Mouse (Mus musculus): ENCODE data around the gene Pum2.

The Pum2 gene

GRCm38 (mm10) chr12:8657629-8658366 is 16.1 kb upstream of the Pum2 start:
- H3K36me3 ChIP-seq (ENCODE audit: control insufficient read depth, insufficient read depth, low read length, poor library complexity, severe bottlenecking) = no peaks in the 10 kb centered on the region
- DNase-seq (ENCODE audit: low read depth, low spot score) = no peak
- H3K27me3 ChIP-seq (ENCODE audit: control insufficient read depth, insufficient read depth, low read length, poor library complexity, severe bottlenecking) = no peaks in the 10 kb centered on the region

- Histone ChIP-seq H3K36me3 (ENCODE audit: control insufficient read depth, insufficient read depth, low read length, poor library complexity, severe bottlenecking) (no peaks in the 10 kb centered on the region), H3K27me3 (ENCODE audit: control insufficient read depth, insufficient read depth, low read length, poor library complexity, severe bottlenecking) (no peaks in the 10 kb centered on the region)
- DNase-seq (ENCODE audit: low read depth, low spot score) = peak; percentile 72
These were observed 14.3 kb upstream of the Pum2 start for GRCm38 (mm10) chr12:8659406-8660279.

GRCm38 (mm10) chr12:8661747-8662146 is 12.2 kb upstream of the Pum2 start:
- DNase-seq (ENCODE audit: low read depth, low spot score) = no peak
- Histone ChIP-seq H3K36me3 (ENCODE audit: control insufficient read depth, insufficient read depth, low read length, poor library complexity, severe bottlenecking) (no peaks in the 10 kb centered on the region), H3K27me3 (ENCODE audit: control insufficient read depth, insufficient read depth, low read length, poor library complexity, severe bottlenecking) (no peaks in the 10 kb centered on the region)

GRCm38 (mm10) chr12:8662175-8662574 is 11.8 kb upstream of the Pum2 start:
- DNase-seq (ENCODE audit: low read depth, low spot score) = no peak
- H3K36me3 ChIP-seq (ENCODE audit: control insufficient read depth, insufficient read depth, low read length, poor library complexity, severe bottlenecking) = no peaks in the 10 kb centered on the region
- H3K27me3 ChIP-seq (ENCODE audit: control insufficient read depth, insufficient read depth, low read length, poor library complexity, severe bottlenecking) = no peaks in the 10 kb centered on the region

GRCm38 (mm10) chr12:8662721-8663120 is 11.2 kb upstream of the Pum2 start:
- no peak for DNase-seq (ENCODE audit: low read depth, low spot score)
- no peaks in the 10 kb centered on the region for H3K36me3 ChIP-seq (ENCODE audit: control insufficient read depth, insufficient read depth, low read length, poor library complexity, severe bottlenecking)
- H3K27me3 ChIP-seq (ENCODE audit: control insufficient read depth, insufficient read depth, low read length, poor library complexity, severe bottlenecking) = no peaks in the 10 kb centered on the region

GRCm38 (mm10) chr12:8667473-8668255 is 6.3 kb upstream of the Pum2 start:
- H3K27me3 ChIP-seq (ENCODE audit: control insufficient read depth, insufficient read depth, low read length, poor library complexity, severe bottlenecking) = no peaks in the 10 kb centered on the region
- peak; percentile 29 for DNase-seq (ENCODE audit: low read depth, low spot score)
- H3K36me3 ChIP-seq (ENCODE audit: control insufficient read depth, insufficient read depth, low read length, poor library complexity, severe bottlenecking) = no peaks in the 10 kb centered on the region

- H3K27me3 ChIP-seq (ENCODE audit: control insufficient read depth, insufficient read depth, low read length, poor library complexity, severe bottlenecking) = no peaks in the 10 kb centered on the region
- DNase-seq (ENCODE audit: low read depth, low spot score) = no peak
- no peaks in the 10 kb centered on the region for H3K36me3 ChIP-seq (ENCODE audit: control insufficient read depth, insufficient read depth, low read length, poor library complexity, severe bottlenecking)
These were observed 4.5 kb upstream of the Pum2 start for GRCm38 (mm10) chr12:8669421-8669820.

GRCm38 (mm10) chr12:8669846-8670245 is 4.1 kb upstream of the Pum2 start:
- Histone ChIP-seq H3K27me3 (ENCODE audit: control insufficient read depth, insufficient read depth, low read length, poor library complexity, severe bottlenecking) (no peaks in the 10 kb centered on the region), H3K36me3 (ENCODE audit: control insufficient read depth, insufficient read depth, low read length, poor library complexity, severe bottlenecking) (no peaks in the 10 kb centered on the region)
- no peak for DNase-seq (ENCODE audit: low read depth, low spot score)

GRCm38 (mm10) chr12:8673121-8673973 is 587 bp upstream of the Pum2 start:
- 0 out of 2 replicates have a peak, but pooled peaks cover 2% of the 10 kb centered on the region for H3K36me3 ChIP-seq (ENCODE audit: control insufficient read depth, insufficient read depth, low read length, poor library complexity, severe bottlenecking)
- DNase-seq (ENCODE audit: low read depth, low spot score) = no peak
- H3K27me3 ChIP-seq (ENCODE audit: control insufficient read depth, insufficient read depth, low read length, poor library complexity, severe bottlenecking) = no peaks in the 10 kb centered on the region

- DNase-seq (ENCODE audit: low read depth, low spot score) = no peak
- H3K27me3 ChIP-seq (ENCODE audit: control insufficient read depth, insufficient read depth, low read length, poor library complexity, severe bottlenecking) = no peaks in the 10 kb centered on the region
- H3K36me3 ChIP-seq (ENCODE audit: control insufficient read depth, insufficient read depth, low read length, poor library complexity, severe bottlenecking) = 0 out of 2 replicates have a peak, but pooled peaks cover 2% of the 10 kb centered on the region
These were observed 487 bp downstream of the Pum2 start for GRCm38 (mm10) chr12:8674377-8674864.

- peak; percentile 51 for DNase-seq (ENCODE audit: low read depth, low spot score)
- H3K27me3 ChIP-seq (ENCODE audit: control insufficient read depth, insufficient read depth, low read length, poor library complexity, severe bottlenecking) = no peaks in the 10 kb centered on the region
- 0 out of 2 replicates have a peak, but pooled peaks cover 2% of the 10 kb centered on the region for H3K36me3 ChIP-seq (ENCODE audit: control insufficient read depth, insufficient read depth, low read length, poor library complexity, severe bottlenecking)
These were observed 982 bp downstream of the Pum2 start for GRCm38 (mm10) chr12:8674891-8675341.

GRCm38 (mm10) chr12:8675361-8675760 is 1.4 kb downstream of the Pum2 start:
- Histone ChIP-seq H3K36me3 (ENCODE audit: control insufficient read depth, insufficient read depth, low read length, poor library complexity, severe bottlenecking) (0 out of 2 replicates have a peak, but pooled peaks cover 2% of the 10 kb centered on the region), H3K27me3 (ENCODE audit: control insufficient read depth, insufficient read depth, low read length, poor library complexity, severe bottlenecking) (no peaks in the 10 kb centered on the region)
- DNase-seq (ENCODE audit: low read depth, low spot score) = no peak

GRCm38 (mm10) chr12:8676341-8676740 is 2.4 kb downstream of the Pum2 start:
- no peak for DNase-seq (ENCODE audit: low read depth, low spot score)
- Histone ChIP-seq H3K36me3 (ENCODE audit: control insufficient read depth, insufficient read depth, low read length, poor library complexity, severe bottlenecking) (0 out of 2 replicates have a peak, but pooled peaks cover 2% of the 10 kb centered on the region), H3K27me3 (ENCODE audit: control insufficient read depth, insufficient read depth, low read length, poor library complexity, severe bottlenecking) (no peaks in the 10 kb centered on the region)
